Mouse (Mus musculus) MEL (cell line): ENCODE data around the gene Mbd3. TPM values are rescaled to one million over a fixed set of nuclear protein-coding genes. Genes with fewer than 3 reads are reported as not detected.

Source experiments
- DNase-seq: peaks from one replicate; pipeline ENCODE4 v3.0.0; 2011; ENCODE audit warnings: low read depth, low spot score
- H3K27ac ChIP-seq: 2 replicates; pipeline ENCODE4 v1.5.1; 2012; ENCODE audit warnings: low read depth, mild to moderate bottlenecking, control low read depth, low read length, moderate library complexity; ENCODE audit not compliant: control insufficient read depth
- H3K27me3 ChIP-seq, 2 experiments: fragments of 150-350 bp in 1 of 2; sonication (generic) in 1 of 2; 2 replicates each; pipeline ENCODE4 v1.6.1; 2012; ENCODE audit warnings: low read length in 2 of 2, mild to moderate bottlenecking in 2 of 2, improper control_type of control experiment in 1 of 2, moderate library complexity in 1 of 2; ENCODE audit not compliant: insufficient read depth in 2 of 2, control insufficient read depth in 1 of 2
- H3K36me3 ChIP-seq, 2 experiments: 2 replicates each; pipeline ENCODE4 v1.6.1; 2012 to 2014; ENCODE audit warnings: low read length in 2 of 2, improper control_type of control experiment in 1 of 2, inconsistent platforms in 1 of 2, mild to moderate bottlenecking in 1 of 2; ENCODE audit not compliant: insufficient read depth in 2 of 2, control insufficient read depth in 1 of 2
- H3K4me1 ChIP-seq, 2 experiments: fragments of 150-350 bp in 1 of 2; sonication (generic) in 1 of 2; 2 replicates each; pipeline ENCODE4 v1.6.1; 2012; ENCODE audit warnings: low read length in 2 of 2, improper control_type of control experiment in 1 of 2, mild to moderate bottlenecking in 1 of 2; ENCODE audit not compliant: insufficient read depth in 2 of 2, control insufficient read depth in 1 of 2
- H3K4me3 ChIP-seq, 2 experiments: fragments of 150-350 bp in 1 of 2; sonication (generic) in 1 of 2; 2 replicates each; pipeline ENCODE4 v1.5.1; 2012; ENCODE audit warnings: low read depth in 2 of 2, low read length in 2 of 2, mild to moderate bottlenecking in 2 of 2, moderate library complexity in 2 of 2, control low read depth in 1 of 2, improper control_type of control experiment in 1 of 2; ENCODE audit not compliant: control insufficient read depth in 1 of 2, insufficient read depth in 1 of 2
- H3K79me2 ChIP-seq: 2 replicates; pipeline ENCODE4 v1.6.1; 2012; ENCODE audit warnings: mild to moderate bottlenecking, low read length, moderate library complexity; ENCODE audit not compliant: control insufficient read depth, poor library complexity, insufficient read depth
- H3K9ac ChIP-seq: 2 replicates; pipeline ENCODE4 v1.6.1; 2012; ENCODE audit warnings: low read depth, mild to moderate bottlenecking, control low read depth, low read length, moderate library complexity; ENCODE audit not compliant: control insufficient read depth, poor library complexity, severe bottlenecking
- H3K9me3 ChIP-seq: fragments of 150-350 bp; sonication (generic); replicated peaks from 2 replicates; pipeline ENCODE4 v1.6.1; 2012; ENCODE audit warnings: mild to moderate bottlenecking, low read length, improper control_type of control experiment, moderate library complexity; ENCODE audit not compliant: insufficient read depth
- BHLHE40 ChIP-seq: IDR thresholded peaks from 2 replicates; pipeline ENCODE4 v1.6.1; 2012; ENCODE audit warnings: low read depth, mild to moderate bottlenecking, inconsistent platforms, low read length, improper control_type of control experiment, borderline replicate concordance
- CTCF ChIP-seq, 3 experiments: IDR thresholded peaks in 2 of 3; conservative IDR thresholded peaks in 1 of 3; 2 replicates each; pipeline ENCODE4 v1.5.1; 2011 to 2012; ENCODE audit warnings: low read length in 3 of 3, low read depth in 2 of 3, mild to moderate bottlenecking in 2 of 3, improper control_type of control experiment in 1 of 3, inconsistent platforms in 1 of 3, mixed read lengths in 1 of 3, moderate library complexity in 1 of 3; ENCODE audit not compliant: control insufficient read depth in 1 of 3, insufficient read depth in 1 of 3, poor library complexity in 1 of 3, severe bottlenecking in 1 of 3
- ETS1 ChIP-seq: IDR thresholded peaks from 2 replicates; pipeline ENCODE4 v1.6.1; 2012; ENCODE audit warnings: low read depth, mild to moderate bottlenecking, inconsistent platforms, low read length, improper control_type of control experiment, moderate library complexity
- HCFC1 ChIP-seq: IDR thresholded peaks from 2 replicates; pipeline ENCODE4 v1.6.1; 2012; ENCODE audit warnings: low read depth, mild to moderate bottlenecking, inconsistent platforms, low read length, improper control_type of control experiment, moderate library complexity
- MEF2A ChIP-seq: IDR thresholded peaks from 2 replicates; pipeline ENCODE4 v1.6.1; 2014; ENCODE audit warnings: low read depth, mild to moderate bottlenecking, inconsistent platforms, low read length, improper control_type of control experiment; ENCODE audit not compliant: poor library complexity, insufficient replicate concordance, severe bottlenecking; ENCODE audit errors: extremely low read depth
- POLR2AphosphoS2 ChIP-seq: IDR thresholded peaks from 2 replicates; pipeline ENCODE4 v1.6.1; 2011; ENCODE audit warnings: low read length, improper control_type of control experiment
- RCOR1 ChIP-seq: IDR thresholded peaks from 2 replicates; pipeline ENCODE4 v1.6.1; 2012; ENCODE audit warnings: low read depth, mild to moderate bottlenecking, inconsistent platforms, low read length, improper control_type of control experiment
- TCF12 ChIP-seq: IDR thresholded peaks from 2 replicates; pipeline ENCODE4 v1.6.1; 2014; ENCODE audit warnings: low read depth, mild to moderate bottlenecking, inconsistent platforms, low read length, improper control_type of control experiment, moderate library complexity
- ZNF384 ChIP-seq: IDR thresholded peaks from 2 replicates; pipeline ENCODE4 v1.6.1; 2012; ENCODE audit warnings: low read depth, mild to moderate bottlenecking, inconsistent platforms, low read length, improper control_type of control experiment
- polyA plus RNA-seq, 2 experiments: library from polyadenylated mRNA; stranded (reverse) in 1 of 2; unstranded in 1 of 2; fragments of >175 nt in 1 of 2; fragments of >200 nt in 1 of 2; gene quantifications; 2 replicates each; pipeline versions ENCODE4 v1.2.1 to v1.2.4; 2012; ENCODE audit warnings: low replicate concordance in 2 of 2, low read depth in 1 of 2; ENCODE audit not compliant: insufficient read length in 2 of 2, insufficient read depth in 1 of 2, missing spikeins in 1 of 2
- total RNA-seq: library from RNA; depleted of rRNA; stranded (reverse); fragments of 300-350 nt; gene quantifications from 2 replicates; pipeline ENCODE4 v1.2.3, GENCODE M21; 2012

Gene Mbd3
- total and polyA plus RNA-seq, 3 experiments, result 81.4 to 289 TPM; not detected in 1

- Histone ChIP-seq H3K9ac (no peak overlapping the region), H3K36me3 (peaks cover 6 to 14% of the 10 kb centered on the region in 2 experiments), H3K4me1 (peaks cover 7 to 21% of the 10 kb centered on the region in 2 experiments), H3K79me2 (peaks cover 17% of the 10 kb centered on the region), H3K4me3 (no peak overlapping the region), H3K27me3 (no peaks in the 10 kb centered on the region), H3K27ac (no peak overlapping the region), H3K9me3 (no peaks in the 10 kb centered on the region)
- DNase-seq, result no peak
- no peak for TF ChIP-seq CTCF (IDR thresholded peaks at IDR 0.05 in 2 of 3, conservative IDR thresholded peaks at IDR 0.05 in 1 of 3; ENCODE audit: control insufficient read depth in 1 of 3, insufficient read depth in 1 of 3, low read depth in 2 of 3, low read length in 3 of 3, poor library complexity in 1 of 3, severe bottlenecking in 1 of 3)
- TF ChIP-seq RCOR1, result no peak
- TF ChIP-seq MEF2A, result no peak
- no peak for TF ChIP-seq TCF12
These were observed 6.7 kb downstream of the Mbd3 start for GRCm38 (mm10) chr10:80392687-80393086.

DNA sequence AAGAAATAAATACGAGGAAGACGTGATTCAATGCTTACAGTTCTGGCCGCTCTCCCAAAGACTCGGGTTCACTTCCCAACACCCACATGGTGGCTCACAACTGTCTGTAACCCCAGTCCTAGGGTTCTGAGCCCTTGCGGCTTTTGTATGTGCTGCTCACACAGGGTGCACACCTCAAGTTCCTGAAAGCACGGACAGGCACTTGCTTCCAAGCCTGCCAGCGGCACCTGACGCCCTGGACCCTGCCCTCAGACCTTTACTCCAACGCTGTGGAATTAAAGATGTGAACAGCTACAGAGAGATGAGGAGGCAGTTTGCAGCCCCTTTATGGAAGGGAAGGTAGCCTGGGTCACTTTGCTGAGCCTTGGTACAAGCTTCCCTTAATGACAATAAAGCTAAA, 8.7 kb downstream of the Mbd3 start:
- peaks cover 3 to 10% of the 10 kb centered on the region in 2 experiments for H3K36me3 ChIP-seq
- no peak overlapping the region for H3K4me3 ChIP-seq
- DNase-seq, result no peak
- peaks cover 9 to 24% of the 10 kb centered on the region in 2 experiments for H3K4me1 ChIP-seq
- no peak overlapping the region for H3K27ac ChIP-seq
- H3K9me3 ChIP-seq, result no peaks in the 10 kb centered on the region
- H3K9ac ChIP-seq, result no peak overlapping the region
- no peaks in the 10 kb centered on the region for H3K27me3 ChIP-seq
- TF ChIP-seq POLR2AphosphoS2 (peak; percentile 67), RCOR1 (no peak)
- H3K79me2 ChIP-seq, result peaks cover 15% of the 10 kb centered on the region

DNA sequence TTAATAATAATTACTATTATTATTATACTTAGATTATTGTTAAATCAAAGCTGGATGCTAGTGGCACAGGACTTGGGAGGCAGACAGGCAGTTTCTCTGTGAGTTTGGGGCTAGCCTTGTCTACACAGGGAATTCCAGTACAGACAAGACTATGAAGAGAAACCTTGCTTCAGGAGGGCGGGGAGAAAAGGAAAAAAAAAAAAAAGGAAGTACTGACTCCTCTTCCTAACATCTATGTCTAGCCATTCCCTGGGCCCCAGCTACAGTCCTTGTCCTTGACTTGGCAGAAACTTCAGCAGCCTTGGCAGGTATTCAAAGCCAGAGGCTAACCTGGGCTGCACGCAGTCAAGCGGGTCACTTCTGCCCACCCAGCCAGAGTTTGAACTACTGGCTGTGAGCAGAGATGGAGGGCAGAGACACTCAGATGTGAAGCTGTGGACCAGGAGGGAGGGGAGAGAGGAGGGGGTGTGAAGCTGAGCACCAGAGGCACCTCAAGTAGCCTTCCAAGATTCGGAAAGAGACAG, 10.1 kb downstream of the Mbd3 start:
- H3K27me3 ChIP-seq, result no peaks in the 10 kb centered on the region
- H3K36me3 ChIP-seq, result peaks cover 0 to 22% of the 10 kb centered on the region in 2 experiments; a peak in 3 of 4 replicates
- no peak overlapping the region for H3K27ac ChIP-seq
- H3K9ac ChIP-seq, result no peak overlapping the region
- peaks cover 16% of the 10 kb centered on the region for H3K79me2 ChIP-seq
- H3K4me3 ChIP-seq, result 0 out of 4 replicates have a peak overlapping the region, but pooled peaks of 1 of the 2 experiments have one; percentile 24
- DNase-seq, result peak; percentile 51
- H3K4me1 ChIP-seq, result peaks cover 9 to 39% of the 10 kb centered on the region in 2 experiments
- no peaks in the 10 kb centered on the region for H3K9me3 ChIP-seq
- peak; percentile 91 for TF ChIP-seq ZNF384
- TF ChIP-seq POLR2AphosphoS2, result no peak
- 0 out of 2 replicates have a peak, but pooled peaks have one; percentile 12 for TF ChIP-seq HCFC1
- TF ChIP-seq, all 39 proteins: peak for 2

DNA sequence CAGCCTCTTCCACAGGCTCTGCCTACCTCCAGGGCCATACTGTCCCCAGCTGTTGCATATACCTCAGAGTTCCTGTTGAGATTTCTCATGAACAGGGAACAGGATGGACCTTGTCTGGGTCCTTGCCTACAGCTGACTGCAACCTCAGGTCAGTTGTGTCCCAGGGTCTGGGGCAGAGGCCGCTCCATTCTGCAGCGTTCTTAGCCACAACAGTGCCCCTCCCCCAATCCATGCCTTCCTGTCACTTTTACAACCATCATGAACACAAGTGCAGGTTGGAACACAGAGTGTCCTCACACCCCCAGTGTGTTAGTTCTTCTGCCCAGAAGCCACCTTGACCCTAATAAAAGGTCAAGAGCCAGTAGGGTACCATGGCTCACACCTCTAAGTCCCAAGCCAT, 10.6 kb downstream of the Mbd3 start:
- Histone ChIP-seq H3K27ac (no peak overlapping the region), H3K36me3 (peaks cover 0 to 22% of the 10 kb centered on the region in 2 experiments; a peak in 3 of 4 replicates)

More for the DNA sequence above, 10.6 kb downstream of the Mbd3 start:
- peak; percentile 37 for DNase-seq
- H3K27me3 ChIP-seq, result no peaks in the 10 kb centered on the region
- peak overlapping the region in 1 of 2 experiments; percentile 24; a peak in 1 of 4 replicates for H3K4me3 ChIP-seq
- H3K9ac ChIP-seq, result 0 out of 2 replicates have a peak overlapping the region, but pooled peaks have one; percentile 10
- H3K9me3 ChIP-seq, result no peaks in the 10 kb centered on the region
- H3K79me2 ChIP-seq, result peaks cover 17% of the 10 kb centered on the region
- TF ChIP-seq BHLHE40 (peak; percentile 4; the same call in 1 of the 2 replicates), ETS1 (no peak)
- peaks cover 9 to 39% of the 10 kb centered on the region in 2 experiments for H3K4me1 ChIP-seq
